8 mouse cellular contexts compared by ENCODE assay signal in genomic region chr7:3448737-3449454, GRCm38 (mm10). TPM values are rescaled to one million over a fixed set of nuclear protein-coding genes. Genes with fewer than 3 reads are reported as not detected.
DNase-seq lines count a peak whose midpoint lies in the region; ATAC-seq lines count a peak whose summit lies in the region.
"Had no signal": no experiment of that assay in that cellular context is flagged by ENCODE, and none has a peak within 500 bp of the region (broad histone marks: within the 10 kb centered on the region; RNA-seq: fewer than 3 reads in every experiment).

No protein-coding gene starts in this region.

- no peak overlapping the region for H3K4me3 ChIP-seq in intestine, embryonic 14.5 days (ENCODE audit: low read depth, low read length)
- no peak overlapping the region for H3K4me3 ChIP-seq in midbrain, embryonic 15.5 days
- H3K4me3 ChIP-seq: myocyte had no signal

- 23% methylated on average over 15 of the region's 15 CpGs for WGBS in intestine, embryonic 14.5 days
- WGBS in midbrain, embryonic 15.5 days: 22% methylated on average over 15 of the region's 15 CpGs

- H3K9me3 ChIP-seq in intestine, embryonic 14.5 days (ENCODE audit: control insufficient read depth, low read length): no peaks in the 10 kb centered on the region
- H3K9me3 ChIP-seq in midbrain, embryonic 15.5 days: no peaks in the 10 kb centered on the region

- no peaks in the 10 kb centered on the region for H3K4me1 ChIP-seq in intestine, embryonic 14.5 days (replicated peaks; ENCODE audit: control insufficient read depth, insufficient read depth, low read length)
- H3K4me1 ChIP-seq in midbrain, embryonic 15.5 days: no peaks in the 10 kb centered on the region

- ATAC-seq in intestine, embryonic 14.5 days (replicated peaks; ENCODE audit: low FRiP score, low TSS enrichment, low read depth): peak; percentile 15; the same call in 1 of the 2 replicates
- peak; percentile 90 for ATAC-seq in midbrain, embryonic 15.5 days (replicated peaks)

- intact Hi-C loops in left cerebral cortex, postnatal 36 days (cut with DNase I): loop anchor here (2.0 to 5.0 kb wide), 2 partner anchors 118 to 227 kb away; no protein-coding TSS in a partner anchor

- H3K27me3 ChIP-seq in intestine, embryonic 14.5 days (replicated peaks; ENCODE audit: control insufficient read depth, insufficient read depth, low read length): no peaks in the 10 kb centered on the region
- no peaks in the 10 kb centered on the region for H3K27me3 ChIP-seq in midbrain, embryonic 15.5 days (replicated peaks)

- DNase-seq in ZHBTc4 (ENCODE audit: low read depth, low spot score): peak; percentile 83
- DNase-seq in cerebellum, postnatal 10 days: peak; percentile 91 to 93
- DNase-seq in gastrocnemius, adult 8-10 months (ENCODE audit: low spot score in 2 of 2): peak; percentile 41 to 42
- peak; percentile 90 for DNase-seq in intestine, embryonic 14.5 days (ENCODE audit: low spot score)
- peak; percentile 71 for DNase-seq in left cerebral cortex, postnatal 36 days (ENCODE audit: low spot score in 2 of 2)
- peak; percentile 37 to 62 for DNase-seq in spleen, postnatal 14 days (ENCODE audit: low spot score in 2 of 2)

- no peak overlapping the region for H3K4me2 ChIP-seq in intestine, embryonic 14.5 days (ENCODE audit: low read length)
- no peak overlapping the region for H3K4me2 ChIP-seq in midbrain, embryonic 15.5 days

- H3K27ac ChIP-seq in intestine, embryonic 14.5 days (ENCODE audit: low read depth): no peak overlapping the region
- H3K27ac ChIP-seq in midbrain, embryonic 15.5 days: no peak overlapping the region

- no peaks in the 10 kb centered on the region for H3K36me3 ChIP-seq in intestine, embryonic 14.5 days (ENCODE audit: control insufficient read depth, insufficient read depth, low read length)
- H3K36me3 ChIP-seq in midbrain, embryonic 15.5 days (replicated peaks): no peaks in the 10 kb centered on the region

- no peak overlapping the region for H3K9ac ChIP-seq in intestine, embryonic 14.5 days (ENCODE audit: low read length)
- no peak overlapping the region for H3K9ac ChIP-seq in midbrain, embryonic 15.5 days

RNA-seq across cellular contexts. Expression of gene Cacng6, which starts 24.9 kb away (rescaled TPM):
- 100 to 1,000 TPM; 113 to 158 (median 136) TPM for total RNA-seq in gastrocnemius, adult 8-10 months (2022)
- 0.13 TPM in 1 of 2 replicates, not detected in the other for polyA plus RNA-seq in intestine, embryonic 14.5 days (2014; fragmentation: Nextera tagmentation; extraction: Ambion mirVana)
- total RNA-seq in left cerebral cortex, postnatal 36 days (2021): 1 to 10 TPM; 1.2 to 1.9 TPM
- not detected in 2 replicates for polyA plus RNA-seq in midbrain, embryonic 15.5 days (2015; fragmentation: Nextera tagmentation; extraction: Ambion mirVana)

RNA-seq across cellular contexts. Expression of gene Tarm1, which starts 53.5 kb away (rescaled TPM):
- total RNA-seq in gastrocnemius, adult 8-10 months (2022): not detected
- polyA plus RNA-seq in intestine, embryonic 14.5 days (2014; fragmentation: Nextera tagmentation; extraction: Ambion mirVana): 0.16 TPM in 1 of 2 replicates, not detected in the other
- total RNA-seq in left cerebral cortex, postnatal 36 days (2021): not detected
- polyA plus RNA-seq in midbrain, embryonic 15.5 days (2015; fragmentation: Nextera tagmentation; extraction: Ambion mirVana): not detected in 2 replicates

RNA-seq across cellular contexts. Expression of gene Cacng8, which starts 58.4 kb away (rescaled TPM):
- not detected for total RNA-seq in gastrocnemius, adult 8-10 months (2022)
- polyA plus RNA-seq in intestine, embryonic 14.5 days (2014; fragmentation: Nextera tagmentation; extraction: Ambion mirVana): 2.5 and 3.1 TPM in 2 replicates
- 100 to 1,000 TPM; 163 to 186 TPM for total RNA-seq in left cerebral cortex, postnatal 36 days (2021)
- 18.3 and 19.0 TPM in 2 replicates for polyA plus RNA-seq in midbrain, embryonic 15.5 days (2015; fragmentation: Nextera tagmentation; extraction: Ambion mirVana)

Comparison
In these comparisons a context has a peak if more than half of its experiments do, and no peak if none do; other contexts are left out.
1. DNase-seq: peak in every context shown above with its lines; median percentile 92 in cerebellum, postnatal 10 days; 90 in intestine, embryonic 14.5 days; 83 in ZHBTc4; 71 in left cerebral cortex, postnatal 36 days; 50 in spleen, postnatal 14 days; 42 in gastrocnemius, adult 8-10 months.
2. RNA of gene Cacng6, which starts 24.9 kb away (total RNA-seq): 113 to 158 TPM in gastrocnemius, adult 8-10 months; 1.2 to 1.9 TPM in left cerebral cortex, postnatal 36 days; every median in the first group is over 10 times any median in the second.
3. RNA of gene Cacng8, which starts 58.4 kb away (total RNA-seq): 163 to 186 TPM in left cerebral cortex, postnatal 36 days; not detected in gastrocnemius, adult 8-10 months; every median in the first group is over 100 times any median in the second.